Mouse (Mus musculus) thymus, adult 2 months (tissue): Measurements from ENCODE around the gene Gm20696. TPM values are rescaled to one million over a fixed set of nuclear protein-coding genes. Genes with fewer than 3 reads are reported as not detected.

ENCODE experiments used
- DNase-seq: peaks from one replicate; pipeline ENCODE4 v3.0.0; 2021
- H3K27ac ChIP-seq: fragments of 200-500 bp; 2 replicates; pipeline ENCODE4 v1.5.1; 2012; ENCODE audit warnings: low read length, control low read depth; ENCODE audit not compliant: control insufficient read depth, insufficient read depth
- H3K27me3 ChIP-seq: fragments of 200-500 bp; 2 replicates; pipeline ENCODE4 v1.6.1; 2012; ENCODE audit warnings: mild to moderate bottlenecking, low read length, moderate library complexity, mixed read lengths; ENCODE audit not compliant: control insufficient read depth, insufficient read depth
- H3K36me3 ChIP-seq: fragments of 200-500 bp; 2 replicates; pipeline ENCODE4 v1.6.1; 2012; ENCODE audit warnings: mild to moderate bottlenecking, low read length, moderate library complexity; ENCODE audit not compliant: control insufficient read depth, insufficient read depth
- H3K4me1 ChIP-seq: fragments of 200-500 bp; replicated peaks from 2 replicates; pipeline ENCODE4 v1.6.1; 2012; ENCODE audit warnings: low read length; ENCODE audit not compliant: control insufficient read depth, insufficient read depth
- H3K4me3 ChIP-seq: fragments of 200-500 bp; 2 replicates; pipeline ENCODE4 v1.5.1; 2012; ENCODE audit warnings: mild to moderate bottlenecking, low read length, control low read depth, moderate library complexity; ENCODE audit not compliant: control insufficient read depth, insufficient read depth
- CTCF ChIP-seq: fragments of 200-500 bp; IDR thresholded peaks from 2 replicates; pipeline ENCODE4 v1.5.1; 2012; ENCODE audit warnings: mild to moderate bottlenecking, control low read depth, low read length, moderate library complexity, borderline replicate concordance; ENCODE audit not compliant: control insufficient read depth, poor library complexity, insufficient read depth; ENCODE audit errors: extremely low read depth
- POLR2A ChIP-seq: fragments of 200-500 bp; IDR thresholded peaks from 2 replicates; pipeline ENCODE4 v1.6.1; 2012; ENCODE audit warnings: mild to moderate bottlenecking, low read length, control low read depth, moderate library complexity; ENCODE audit not compliant: control insufficient read depth, poor library complexity, insufficient read depth; ENCODE audit errors: extremely low read depth
- WGBS: fragments of 180-500 bp; shearing (Covaris S2); methylation state at CpG from one replicate; pipeline ENCODE4 v1.1.7; 2018; 5-methylcytosine and 5-hydroxymethylcytosine counted together
- polyA plus RNA-seq: library from polyadenylated mRNA; depleted of rRNA; stranded (reverse); fragments of >200 nt; gene quantifications from 2 replicates; pipeline ENCODE4 v1.2.3, GENCODE M21; 2012

The Gm20696 gene
- polyA plus RNA-seq, 1 experiment: 3.3 TPM

DNA sequence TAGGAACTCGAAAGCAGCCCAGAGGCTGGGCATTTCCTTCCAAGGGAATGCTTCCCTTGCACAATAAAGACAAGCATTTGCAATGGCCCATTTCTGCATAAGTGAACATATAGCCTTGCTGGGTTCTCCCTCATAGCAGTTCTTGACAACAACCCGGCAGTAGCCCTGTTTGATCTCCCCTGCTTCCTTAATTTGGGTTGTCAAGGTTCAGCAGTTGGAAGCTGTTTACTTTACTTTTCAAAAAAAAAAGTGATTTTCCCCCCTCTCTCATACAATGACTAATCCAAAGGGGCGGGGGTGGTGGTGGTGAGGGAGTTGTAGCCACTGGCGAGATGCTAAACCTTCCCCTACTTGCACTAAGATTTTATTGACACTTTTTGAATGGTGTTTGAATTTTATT is 147.5 kb downstream of the Gm20696 start:
- 71% methylated on average over 4 of the region's 4 CpGs for WGBS
- no peaks in the 10 kb centered on the region for H3K27me3 ChIP-seq
- no peak overlapping the region for H3K27ac ChIP-seq
- H3K36me3 ChIP-seq: peaks cover 4% of the 10 kb centered on the region; the same call in 1 of the 2 replicates
- no peak overlapping the region for H3K4me3 ChIP-seq
- peaks cover 3% of the 10 kb centered on the region for H3K4me1 ChIP-seq
- no peak for TF ChIP-seq POLR2A
- TF ChIP-seq CTCF: no peak
- DNase-seq: no peak

DNA sequence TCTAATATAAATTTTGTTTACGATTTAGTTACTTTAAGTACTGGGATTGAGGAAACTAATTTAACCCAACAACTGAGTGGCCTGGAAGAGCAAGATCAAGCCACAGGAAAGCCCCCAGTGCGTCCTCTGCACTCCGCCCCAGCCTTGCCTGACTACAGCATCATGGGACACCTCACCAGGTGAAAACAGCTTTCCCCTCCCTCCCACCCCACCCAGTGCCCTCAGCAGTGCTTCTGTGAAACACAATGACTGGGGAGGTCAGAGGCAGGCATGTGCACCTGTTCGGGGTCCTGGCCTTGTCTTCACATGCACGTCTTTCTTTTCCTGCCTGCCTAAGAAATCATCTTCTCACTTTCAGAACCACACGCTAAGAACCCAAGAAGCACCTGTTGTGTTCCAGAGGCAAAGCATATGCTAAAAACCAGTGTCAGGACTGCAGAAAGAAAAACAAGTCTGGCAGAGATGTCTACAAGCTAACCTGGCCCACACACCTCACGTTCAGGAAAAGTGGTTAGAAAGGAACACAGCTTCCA is 150.9 kb downstream of the Gm20696 start:
- Histone ChIP-seq H3K36me3 (peaks cover 4% of the 10 kb centered on the region; the same call in 1 of the 2 replicates), H3K4me3 (no peak overlapping the region), H3K27ac (no peak overlapping the region), H3K27me3 (no peaks in the 10 kb centered on the region), H3K4me1 (peaks cover 3% of the 10 kb centered on the region)
- no peak for TF ChIP-seq POLR2A
- TF ChIP-seq CTCF: no peak
- WGBS: 65% methylated on average over 7 of the region's 7 CpGs
- DNase-seq: no peak

DNA sequence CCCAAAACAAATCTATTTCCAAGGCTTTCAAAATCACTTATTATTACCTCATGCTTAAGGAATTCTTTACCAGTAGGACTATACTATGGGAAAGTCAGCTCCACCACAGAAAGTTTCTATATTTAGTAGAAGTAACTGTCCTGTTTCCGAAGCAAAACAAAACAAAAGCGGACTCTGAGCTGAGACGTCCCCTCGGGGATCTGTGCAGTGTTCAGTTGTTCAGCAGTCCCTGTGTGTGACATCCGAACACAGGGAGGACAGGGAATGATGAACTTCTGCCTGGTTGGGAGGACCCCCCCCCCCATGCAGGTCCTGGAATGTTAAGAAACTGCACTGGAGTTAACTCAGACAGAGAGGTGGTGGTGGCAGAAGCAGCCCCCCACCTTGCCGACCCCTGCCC is 154.7 kb downstream of the Gm20696 start:
- no peaks in the 10 kb centered on the region for H3K27me3 ChIP-seq

DNA sequence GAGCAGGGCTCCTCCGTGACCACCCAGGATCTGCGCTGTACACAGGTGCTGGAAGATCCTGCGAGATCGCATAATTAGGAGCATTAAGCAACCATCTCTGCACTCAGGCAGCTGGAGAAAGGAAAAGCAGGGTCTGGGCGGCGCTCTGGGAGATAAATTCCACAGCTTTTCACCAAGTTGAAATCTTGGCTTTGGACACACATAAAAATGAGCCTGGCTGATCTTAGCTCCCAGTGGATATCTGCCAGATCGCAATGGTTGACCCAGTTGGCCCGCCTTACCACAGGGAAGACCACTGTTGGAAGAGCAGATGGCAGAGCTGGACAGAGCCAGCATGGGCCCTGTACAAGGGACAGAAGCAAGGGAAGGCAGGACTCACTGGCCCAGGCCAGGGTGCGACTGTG is 157.4 kb downstream of the Gm20696 start:
- Histone ChIP-seq H3K27me3 (no peaks in the 10 kb centered on the region), H3K36me3 (no peaks in the 10 kb centered on the region), H3K4me3 (no peak overlapping the region), H3K27ac (no peak overlapping the region), H3K4me1 (peaks cover 7% of the 10 kb centered on the region; the same call in 1 of the 2 replicates)
- 95% methylated on average over 9 of the region's 9 CpGs for WGBS
- DNase-seq: no peak
- TF ChIP-seq CTCF: no peak
- TF ChIP-seq POLR2A: no peak

More for the DNA sequence above, 154.7 kb downstream of the Gm20696 start:
- Histone ChIP-seq H3K4me1 (peaks cover 2% of the 10 kb centered on the region; the same call in 1 of the 2 replicates), H3K27ac (no peak overlapping the region), H3K36me3 (peaks cover 4% of the 10 kb centered on the region; the same call in 1 of the 2 replicates), H3K4me3 (no peak overlapping the region)
- TF ChIP-seq POLR2A (no peak), CTCF (no peak)
- no peak for DNase-seq
- WGBS: 93% methylated on average over 6 of the region's 6 CpGs

DNA sequence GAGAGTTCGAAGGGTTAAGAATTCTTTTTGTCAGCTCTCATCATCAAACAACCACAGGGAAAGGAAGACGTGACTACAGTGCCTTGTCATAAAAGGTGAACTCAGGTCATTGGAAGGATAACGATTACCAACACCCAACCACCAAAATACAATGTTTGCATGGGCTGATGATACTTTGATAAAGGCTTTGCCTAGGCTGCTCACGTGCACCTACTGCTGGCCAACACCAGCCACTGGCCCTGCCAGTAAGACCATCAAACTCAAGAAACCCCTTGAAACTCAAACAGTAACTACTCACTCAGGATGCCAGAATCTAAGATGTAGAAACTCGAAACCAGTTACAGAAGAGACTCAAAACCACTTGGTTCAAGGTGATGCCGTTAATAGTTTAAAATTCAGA is 159.8 kb downstream of the Gm20696 start:
- Histone ChIP-seq H3K4me1 (peaks cover 21% of the 10 kb centered on the region), H3K36me3 (no peaks in the 10 kb centered on the region), H3K27ac (no peak overlapping the region), H3K4me3 (no peak overlapping the region), H3K27me3 (no peaks in the 10 kb centered on the region)
- TF ChIP-seq CTCF (no peak), POLR2A (no peak)
- no peak for DNase-seq
- WGBS: 85% methylated on average over 6 of the region's 6 CpGs

DNA sequence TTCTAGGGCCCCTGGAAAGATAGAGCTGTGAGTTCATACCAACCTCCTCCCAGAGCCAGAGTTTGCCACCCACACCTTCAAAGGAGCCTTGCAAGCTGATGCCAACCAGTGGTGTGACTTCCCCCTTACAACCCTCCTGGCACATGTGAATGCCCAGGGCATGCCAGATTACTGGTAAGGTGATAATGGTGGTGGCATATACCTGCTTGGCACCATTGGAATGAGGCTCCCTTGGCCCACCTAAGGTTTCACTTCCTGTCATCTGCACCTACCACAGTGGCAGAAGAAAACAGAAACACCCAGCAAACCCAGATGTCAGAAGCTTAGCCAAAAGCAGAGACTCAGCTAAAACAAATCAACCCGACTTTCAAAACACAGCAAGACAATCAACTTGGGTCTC is 162.9 kb downstream of the Gm20696 start:
- Histone ChIP-seq H3K36me3 (no peaks in the 10 kb centered on the region), H3K27ac (no peak overlapping the region), H3K27me3 (no peaks in the 10 kb centered on the region), H3K4me3 (no peak overlapping the region), H3K4me1 (peaks cover 19% of the 10 kb centered on the region)
- no peak for DNase-seq
- TF ChIP-seq CTCF (no peak), POLR2A (no peak)
- 60% methylated on average over 1 of the region's 1 CpGs for WGBS

DNA sequence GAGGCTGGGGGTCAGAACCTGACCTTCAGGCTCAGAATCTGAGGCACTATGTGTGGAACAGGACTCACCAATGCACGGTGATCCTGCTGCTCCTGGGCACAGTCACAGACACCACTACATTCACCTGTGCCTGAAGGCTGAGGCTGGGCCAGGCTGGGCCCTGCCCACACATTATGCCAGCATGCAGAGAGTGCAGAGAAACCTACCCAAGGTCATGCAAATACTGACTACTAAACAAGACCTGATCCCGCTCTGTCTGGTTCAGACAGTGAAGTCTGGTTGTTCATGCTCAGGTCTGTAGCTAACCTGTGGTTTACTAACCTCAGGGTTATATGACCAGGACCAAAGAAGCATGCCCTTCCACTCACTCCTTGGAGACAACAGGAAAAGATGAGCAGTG is 163.9 kb downstream of the Gm20696 start:
- TF ChIP-seq POLR2A (no peak), CTCF (no peak)
- Histone ChIP-seq H3K27ac (no peak overlapping the region), H3K4me3 (no peak overlapping the region), H3K4me1 (peaks cover 27% of the 10 kb centered on the region), H3K27me3 (no peaks in the 10 kb centered on the region), H3K36me3 (no peaks in the 10 kb centered on the region)
- no peak for DNase-seq
- WGBS: 96% methylated on average over 2 of the region's 2 CpGs
